Mouse (Mus musculus): ENCODE data around the gene Eif3j1.
"Not testable (repeated sequence)": the region's sequence is repeated elsewhere in the genome, so short reads cannot be mapped to it uniquely, and the experiment has no call there.

Gene Eif3j1

GRCm38 (mm10) chr2:122097686-122098085 lies 69.3 kb downstream of the Eif3j1 start:
- in situ Hi-C loops (cut with MseI, MboI), result not testable (repeated sequence)

GRCm38 (mm10) chr2:122102070-122102469 lies 73.7 kb downstream of the Eif3j1 start:
- in situ Hi-C loops (cut with MseI, MboI), result no loop called here
